Mouse (Mus musculus) erythroblast, embryonic 14.5 days (primary cell): ENCODE results near the gene Gipc1.

Experiments
- GATA1 ChIP-seq: IDR thresholded peaks from 2 replicates; pipeline ENCODE4 v1.6.1; 2012; ENCODE audit warnings: low read length, inconsistent platforms, mixed read lengths
- TAL1 ChIP-seq: IDR thresholded peaks from 3 replicates; pipeline ENCODE4 v1.6.1; 2012; ENCODE audit warnings: low read length, inconsistent platforms, mixed read lengths

DNA sequence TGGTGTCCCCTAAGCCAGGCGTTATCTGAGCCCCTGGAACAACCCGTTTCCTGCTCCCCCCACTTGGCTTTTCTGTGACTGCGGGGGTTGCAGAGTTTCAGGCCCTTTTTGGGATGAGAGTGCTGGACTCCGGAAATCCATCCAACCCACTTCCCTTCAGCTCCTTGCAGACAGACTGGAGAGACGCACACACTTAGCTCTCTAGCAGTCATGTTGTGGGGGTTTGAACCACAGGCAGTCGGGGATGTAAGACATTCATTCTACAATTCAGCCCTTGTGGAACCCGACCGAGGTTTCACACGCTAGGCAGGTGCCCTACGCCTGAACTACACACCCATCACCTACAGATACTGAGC is 1.2 kb downstream of the Gipc1 start:
- TF ChIP-seq GATA1 (no peak), TAL1 (no peak)
